Mouse (Mus musculus): ENCODE data around the gene Krt80.

- TF ChIP-seq POLR2A (IDR thresholded peaks at IDR 0.05; ENCODE audit: low read depth, low read length) (no peak), CTCF (IDR thresholded peaks at IDR 0.05; ENCODE audit: extremely low read depth, insufficient read length, insufficient replicate concordance, low read depth, low read length) (no peak)
Measured at GRCm38 (mm10) chr15:101298550-101298949, 71.4 kb downstream of the Krt80 start.
